Mouse (Mus musculus) testis, postnatal 10 days (tissue): ENCODE results near the gene Gm49380.

ENCODE experiments used
- DNase-seq: peaks from one replicate; pipeline ENCODE4 v3.0.0; 2021; ENCODE audit warnings: low spot score

Gm49380 gene

DNA sequence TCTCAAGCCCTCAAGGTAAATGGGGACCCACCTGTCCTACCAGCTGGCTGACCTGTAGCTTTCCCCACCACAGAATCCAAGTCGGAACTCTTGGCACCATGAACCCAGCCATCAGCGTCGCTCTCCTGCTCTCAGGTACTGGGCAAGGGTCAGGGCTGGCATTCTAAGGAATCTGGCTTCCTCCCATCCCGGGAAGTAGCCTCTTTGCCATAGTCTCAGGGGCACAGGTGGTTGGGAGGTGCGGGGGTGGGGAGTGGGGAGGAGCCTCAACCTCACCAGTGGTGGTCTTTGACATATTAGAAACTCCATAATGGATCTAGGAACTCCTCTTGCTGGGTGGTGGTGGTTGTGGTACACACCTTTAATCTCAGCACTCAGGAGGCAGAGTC is 67.4 kb downstream of the Gm49380 start:
- DNase-seq, result no peak

DNA sequence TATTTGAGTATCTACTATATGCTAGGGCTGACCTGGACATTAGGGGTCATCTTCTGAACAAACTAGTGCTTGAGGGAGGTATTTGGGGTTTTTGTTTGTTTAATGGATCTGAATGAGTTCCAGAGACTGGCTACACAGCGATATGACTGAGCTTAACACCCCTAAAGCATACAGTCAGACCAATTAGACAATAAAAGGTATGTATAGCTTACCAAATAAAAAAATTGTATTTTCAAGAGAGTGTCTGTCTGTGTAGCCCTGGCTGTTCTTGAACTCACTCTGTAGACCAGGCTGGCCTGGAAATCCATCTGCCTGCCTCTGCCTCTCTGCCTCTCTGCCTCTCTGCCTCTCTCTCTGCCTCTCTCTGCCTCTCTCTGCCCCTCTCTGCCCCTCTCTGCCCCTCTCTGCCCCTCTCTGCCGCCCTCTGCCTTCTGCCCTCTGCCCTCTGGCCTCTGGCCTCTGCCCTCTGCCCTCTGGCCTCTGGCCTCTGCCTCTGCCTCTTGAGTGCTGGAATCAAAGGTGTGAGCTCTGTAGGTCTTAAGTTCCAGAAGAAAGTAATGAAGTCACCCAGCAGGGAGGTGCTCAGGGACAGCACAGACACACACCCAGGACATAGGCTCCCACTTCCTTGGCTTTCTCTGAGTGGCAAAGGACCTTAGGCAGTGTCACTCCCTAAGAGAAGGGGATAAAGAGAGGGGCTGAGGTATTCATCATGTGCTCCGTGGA is 68.0 kb downstream of the Gm49380 start:
- no peak for DNase-seq

DNA sequence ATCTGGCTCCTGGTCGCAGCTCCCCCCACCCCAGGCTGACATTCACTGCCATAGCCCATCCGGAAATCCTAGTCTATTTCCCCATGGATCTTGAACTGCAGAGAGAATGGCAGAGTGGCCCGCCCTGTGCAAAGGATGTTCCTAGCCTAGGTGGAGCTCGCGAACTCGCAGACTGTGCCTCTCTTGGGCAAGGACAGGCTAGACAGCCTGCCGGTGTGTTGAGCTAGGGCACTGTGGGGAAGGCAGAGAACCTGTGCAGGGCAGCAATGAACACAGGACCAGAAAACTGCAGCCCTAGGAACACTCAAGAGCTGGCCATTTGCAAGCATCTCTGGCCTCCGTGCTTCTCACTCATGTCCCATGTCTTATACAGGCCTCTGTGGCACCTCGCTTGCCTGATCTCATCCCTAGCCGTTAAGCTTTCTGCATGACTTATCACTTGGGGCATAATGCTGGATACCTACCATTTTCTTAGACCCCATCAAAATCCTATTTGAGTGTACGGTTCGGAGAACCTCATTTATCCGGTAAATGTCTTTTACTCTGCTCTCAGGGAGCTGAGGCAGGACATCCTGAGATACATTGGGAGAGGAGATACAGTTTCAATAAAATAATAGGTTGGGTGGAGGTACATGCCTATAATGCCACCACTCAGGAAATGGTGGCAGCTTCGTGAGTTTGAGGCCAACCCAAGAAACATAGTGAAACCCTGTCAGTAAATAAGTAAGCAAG is 68.7 kb downstream of the Gm49380 start:
- no peak for DNase-seq

DNA sequence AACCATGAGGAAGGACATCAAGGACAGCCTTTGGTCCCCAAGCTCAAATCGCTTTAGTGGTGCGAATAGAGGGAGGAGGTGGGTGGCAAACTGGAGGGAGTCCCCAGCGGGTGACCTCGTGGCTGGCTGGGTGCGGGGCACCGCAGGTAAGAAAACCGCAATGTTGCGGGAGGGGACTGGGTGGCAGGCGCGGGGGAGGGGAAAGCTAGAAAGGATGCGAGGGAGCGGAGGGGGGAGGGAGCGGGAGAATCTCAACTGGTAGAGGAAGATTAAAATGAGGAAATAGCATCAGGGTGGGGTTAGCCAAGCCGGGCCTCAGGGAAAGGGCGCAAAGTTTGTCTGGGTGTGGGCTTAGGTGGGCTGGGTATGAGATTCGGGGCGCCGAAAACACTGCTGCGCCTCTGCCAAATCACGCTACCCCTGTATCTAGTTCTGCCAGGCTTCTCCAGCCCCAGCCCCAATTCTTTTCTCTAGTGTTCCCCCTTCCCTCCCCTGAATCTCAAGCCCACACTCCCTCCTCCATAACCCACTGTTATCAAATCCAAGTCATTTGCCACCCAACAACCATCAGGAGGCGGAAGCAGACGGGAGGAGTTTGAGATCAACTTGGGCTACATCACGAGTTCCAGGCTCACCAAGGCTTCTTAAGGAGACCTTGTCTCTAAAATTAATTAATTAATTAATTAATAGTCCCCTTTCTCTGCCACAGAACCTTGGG is 69.4 kb downstream of the Gm49380 start:
- DNase-seq, result no peak

DNA sequence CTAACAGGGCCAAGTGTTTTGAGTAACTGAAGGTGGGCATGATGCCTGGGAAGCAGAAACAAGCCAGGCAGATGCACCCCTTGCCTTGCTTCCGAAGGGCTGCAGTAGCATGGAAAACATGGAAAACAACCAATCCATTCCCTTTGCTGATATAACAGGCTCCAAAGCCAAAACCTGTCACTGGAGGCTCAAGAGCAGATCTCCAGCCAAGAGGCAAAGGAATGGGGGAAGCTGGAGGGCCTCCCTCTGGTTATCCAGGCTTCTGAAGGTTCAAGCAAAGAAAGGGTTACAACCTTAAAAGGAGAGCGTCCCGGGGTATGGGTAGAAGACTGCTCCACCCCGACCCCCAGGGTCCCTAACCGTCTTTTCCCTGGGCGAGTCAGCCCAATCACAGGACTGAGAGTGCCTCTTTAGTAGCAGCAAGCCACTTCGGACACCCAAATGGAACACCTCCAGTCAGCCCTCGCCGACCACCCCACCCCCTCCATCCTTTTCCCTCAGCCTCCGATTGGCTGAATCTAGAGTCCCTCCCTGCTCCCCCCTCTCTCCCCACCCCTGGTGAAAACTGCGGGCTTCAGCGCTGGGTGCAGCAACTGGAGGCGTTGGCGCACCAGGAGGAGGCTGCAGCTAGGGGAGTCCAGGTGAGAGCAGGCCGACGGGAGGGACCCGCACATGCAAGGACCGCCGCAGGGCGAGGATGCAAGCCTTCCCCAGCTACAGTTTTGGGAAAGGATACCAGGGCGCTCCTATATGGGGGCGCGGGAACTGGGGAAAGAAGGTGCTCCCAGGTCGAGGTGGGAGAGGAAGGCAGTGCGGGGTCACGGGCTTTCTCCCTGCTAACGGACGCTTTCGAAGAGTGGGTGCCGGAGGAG is 70.2 kb downstream of the Gm49380 start, which contains the start of gene Thy1:
Thy1 (plus strand) TSS at position 549 of the 872 bp plus-strand sequence.
- no peak for DNase-seq

DNA sequence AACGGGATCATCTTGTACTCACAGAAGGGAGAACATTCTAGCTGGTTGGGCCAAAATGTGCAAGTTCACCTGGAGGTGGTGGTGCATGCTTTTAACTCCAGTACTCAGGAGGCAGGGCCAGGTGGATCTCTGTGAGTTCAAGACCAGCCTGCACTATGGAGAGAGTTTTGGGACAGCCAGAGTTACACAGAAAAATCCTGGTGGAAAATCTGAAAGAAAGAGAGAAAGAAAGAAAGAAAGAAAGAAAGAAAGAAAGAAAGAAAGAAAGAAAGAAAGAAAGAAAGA is 71.0 kb downstream of the Gm49380 start:
- DNase-seq, result no peak

DNA sequence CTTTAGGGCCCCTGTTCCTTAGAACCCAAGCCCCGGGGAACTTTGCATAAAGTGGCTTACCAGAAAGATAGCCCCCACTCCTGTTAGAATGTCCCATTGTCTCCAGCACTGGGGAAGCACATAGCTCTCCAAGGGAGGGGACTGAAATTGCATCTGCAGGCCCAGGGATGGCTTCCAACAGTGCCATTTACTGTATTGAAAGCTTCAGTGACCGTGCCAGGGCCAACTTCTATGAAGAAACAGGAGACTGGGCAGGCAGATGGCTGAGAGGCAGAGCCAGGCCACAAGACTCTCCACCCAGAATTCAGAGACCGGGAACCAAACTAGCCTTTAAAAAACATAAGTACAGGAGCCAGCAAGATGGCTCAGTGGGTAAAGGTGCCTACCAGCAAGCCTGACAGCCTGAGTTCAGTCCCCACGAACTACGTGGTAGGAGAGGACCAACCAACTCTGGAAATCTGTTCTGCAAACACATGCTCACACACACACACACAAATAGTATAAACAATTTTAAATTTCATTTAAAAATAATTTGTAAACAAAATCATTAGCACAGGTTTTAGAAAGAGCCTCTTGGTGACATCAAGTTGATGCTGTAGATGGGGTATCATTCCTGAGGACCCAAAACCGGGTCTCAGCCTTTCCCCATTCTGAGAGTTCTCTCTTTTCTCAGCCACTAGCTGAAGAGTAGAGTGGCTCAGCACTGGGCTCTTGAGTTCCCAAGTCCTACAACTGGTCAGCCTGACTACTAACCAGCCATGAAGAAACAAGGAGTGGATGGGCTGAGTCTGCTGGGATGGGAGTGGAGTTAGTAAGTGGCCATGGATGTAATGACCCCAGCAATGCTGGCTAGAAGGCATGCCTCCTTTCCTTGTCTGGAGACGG is 71.5 kb downstream of the Gm49380 start:
- no peak for DNase-seq

DNA sequence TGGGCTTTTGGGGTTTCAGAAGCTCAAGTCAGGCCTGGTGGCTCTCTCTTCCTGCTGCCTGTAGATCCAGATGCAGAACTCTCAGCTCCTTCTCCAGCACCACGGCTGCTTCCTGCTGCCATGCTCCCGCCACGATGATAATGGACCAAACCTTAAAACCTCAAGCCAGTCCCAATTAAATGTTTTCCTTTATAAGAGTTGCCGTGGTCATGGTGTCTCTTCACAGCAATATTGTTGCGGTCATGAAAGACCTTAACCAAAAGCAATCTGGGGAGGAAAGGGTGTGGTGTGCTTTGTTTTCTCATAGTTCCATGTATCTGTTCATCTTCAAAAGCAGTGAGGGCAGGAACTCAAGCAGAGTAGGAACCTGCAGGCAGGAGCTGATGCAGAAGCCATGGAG is 76.2 kb downstream of the Gm49380 start:
- no peak for DNase-seq

DNA sequence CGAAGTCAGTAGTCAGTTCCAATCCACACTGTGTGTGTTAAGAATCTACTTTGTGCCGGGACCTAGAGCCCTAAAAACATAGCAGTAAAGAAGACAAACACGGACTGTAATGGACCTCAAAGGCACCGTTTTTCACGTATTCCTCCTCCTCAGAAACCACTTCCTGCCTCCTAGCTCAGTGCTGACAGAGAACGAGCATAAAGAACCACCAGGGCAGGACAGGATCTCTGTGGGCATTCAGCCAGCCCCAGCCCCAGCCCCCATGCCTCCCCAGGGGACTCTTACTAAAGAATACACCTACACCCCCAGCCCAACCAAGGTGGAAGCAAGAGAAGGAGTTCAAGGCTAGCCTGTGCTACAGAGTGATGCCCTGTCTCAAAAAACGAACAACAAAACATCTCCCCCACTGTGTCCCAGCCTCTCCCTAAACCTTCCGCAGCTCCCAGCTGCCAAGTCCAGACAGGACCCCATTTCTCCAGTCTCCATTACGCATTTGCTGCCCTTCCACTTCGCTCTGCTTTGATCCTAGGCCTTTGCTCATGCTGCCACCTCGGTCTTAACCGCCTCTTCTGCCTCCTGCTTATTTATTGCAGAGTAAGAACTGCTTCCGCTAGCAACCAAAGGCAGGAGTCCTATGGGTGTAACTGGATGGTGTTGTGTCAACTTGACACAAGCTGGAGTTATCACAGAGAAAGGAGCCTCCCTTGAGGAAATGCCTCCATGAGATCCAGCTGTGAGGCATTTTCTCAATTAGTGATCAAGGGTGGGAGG is 79.2 kb downstream of the Gm49380 start:
- DNase-seq, result no peak

DNA sequence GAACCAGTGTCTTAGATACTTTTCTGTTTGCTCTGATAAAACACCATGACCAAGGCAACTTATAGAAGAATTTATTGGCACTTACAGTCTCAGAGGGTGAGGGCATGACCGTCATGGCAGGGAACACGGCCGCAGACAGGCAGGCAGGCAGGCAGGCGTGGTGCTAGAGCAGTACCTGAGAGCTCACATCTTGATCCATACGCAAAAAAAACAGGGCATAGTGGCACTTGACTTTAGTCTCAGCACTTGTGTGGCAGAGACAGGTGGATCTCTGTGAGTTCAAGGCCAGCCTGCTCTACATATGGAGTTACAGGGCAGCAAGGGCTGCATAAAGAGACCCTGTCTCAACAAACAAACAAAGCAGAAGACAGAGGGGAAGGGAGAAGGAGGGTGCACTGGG is 80.0 kb downstream of the Gm49380 start:
- no peak for DNase-seq

DNA sequence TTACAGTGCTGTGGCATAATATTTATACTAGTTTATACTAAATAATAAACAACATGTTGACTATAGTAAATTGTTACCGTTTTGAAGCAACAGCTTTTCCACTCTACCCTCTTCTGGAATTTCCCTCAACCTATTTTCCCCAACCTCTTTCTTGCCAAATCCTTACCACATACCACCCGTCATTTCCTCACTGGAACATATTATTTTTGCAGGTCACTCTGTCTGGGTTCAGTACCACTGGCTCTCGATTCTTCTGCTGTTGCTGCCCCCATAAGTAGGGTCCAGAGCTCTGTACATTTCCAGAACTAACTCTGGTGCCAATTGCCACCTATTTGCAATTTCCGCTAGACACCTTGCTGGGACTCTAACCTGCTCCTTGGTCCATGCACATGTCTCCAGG is 81.4 kb downstream of the Gm49380 start:
- no peak for DNase-seq

DNA sequence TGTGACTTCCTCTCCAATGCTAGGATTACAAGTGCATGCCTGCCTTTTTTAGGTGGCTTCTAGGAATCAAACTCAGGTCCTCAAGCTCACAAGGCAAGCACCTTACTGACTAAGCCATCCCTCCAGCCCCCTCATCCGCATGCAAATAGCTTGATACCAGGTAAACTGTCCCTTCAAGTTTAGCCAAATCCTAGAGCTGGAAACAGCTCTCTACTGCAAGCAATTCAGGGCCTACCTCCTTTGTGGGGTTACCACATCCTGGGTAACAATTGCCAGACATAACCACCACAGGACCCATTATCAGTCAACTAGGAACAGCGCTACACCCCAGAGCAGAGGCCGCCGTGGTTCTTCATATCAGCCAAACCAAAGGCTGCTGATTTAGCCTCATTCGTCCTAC is 82.2 kb downstream of the Gm49380 start:
- DNase-seq, result no peak

DNA sequence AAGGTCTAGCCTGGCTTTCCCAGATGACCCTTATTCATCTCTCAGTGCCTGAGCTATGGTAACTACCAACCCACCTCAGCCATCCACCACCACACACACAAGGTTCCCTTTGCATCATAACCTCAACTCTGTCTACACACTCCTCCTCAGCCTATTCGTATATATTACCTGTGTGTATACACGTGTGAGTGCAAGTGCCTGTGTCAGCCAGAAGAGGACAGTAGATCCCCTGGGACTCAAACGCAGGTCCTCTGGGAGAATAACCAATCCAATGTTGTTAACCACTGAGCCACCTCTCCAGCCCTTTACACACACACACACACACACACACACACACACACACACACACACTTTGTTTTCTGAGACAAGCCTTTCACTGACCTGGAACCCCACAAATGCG is 82.7 kb downstream of the Gm49380 start:
- DNase-seq, result no peak

DNA sequence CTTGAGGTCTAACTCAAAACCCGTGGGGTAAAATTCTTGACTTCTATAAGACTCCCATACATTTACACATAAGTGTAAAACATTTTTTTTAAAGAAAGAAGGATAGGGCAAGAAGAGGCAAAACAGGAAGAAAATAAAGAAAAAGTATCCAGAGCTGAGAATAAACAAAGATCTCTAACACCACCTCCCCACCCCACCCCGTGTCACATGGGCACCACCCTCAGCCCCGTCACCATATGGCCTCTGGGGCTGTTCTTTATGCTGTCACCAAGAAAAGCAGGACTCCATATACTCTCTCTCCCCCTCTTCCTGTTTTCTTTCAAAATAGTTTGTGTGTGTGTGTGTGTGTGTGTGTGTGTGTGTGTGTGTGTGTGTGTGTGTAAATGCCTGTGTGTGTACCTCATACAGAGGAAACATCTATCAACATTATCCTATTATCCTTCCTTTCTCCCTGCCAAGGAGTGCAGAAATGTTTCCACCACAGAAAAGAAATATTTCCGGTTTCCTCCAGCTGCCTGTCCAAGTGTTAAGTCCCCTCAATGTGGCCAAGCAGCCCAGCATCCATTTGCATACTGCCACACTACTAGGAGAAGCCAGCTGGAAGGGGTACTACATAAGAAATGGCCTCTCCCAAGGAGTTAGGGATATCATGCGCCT is 83.6 kb downstream of the Gm49380 start:
- no peak for DNase-seq

DNA sequence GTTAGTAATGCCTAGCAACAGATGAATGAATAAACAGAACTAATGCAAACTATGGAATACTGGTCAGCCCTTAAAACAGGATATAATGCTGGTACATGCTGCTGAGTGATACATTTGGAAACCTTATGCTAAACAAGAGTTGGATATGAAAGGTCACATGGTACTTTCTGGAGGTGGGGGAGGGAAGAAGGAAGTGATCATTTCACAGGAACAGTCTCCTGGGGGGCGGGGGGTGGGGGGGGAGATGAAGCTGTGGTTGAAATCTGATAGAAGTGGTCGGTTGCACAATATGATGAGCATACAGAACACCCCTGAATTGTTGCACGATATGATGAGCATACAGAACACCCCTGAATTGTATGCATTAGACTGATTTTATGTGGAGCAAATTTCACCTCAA is 89.2 kb downstream of the Gm49380 start:
- DNase-seq, result no peak

DNA sequence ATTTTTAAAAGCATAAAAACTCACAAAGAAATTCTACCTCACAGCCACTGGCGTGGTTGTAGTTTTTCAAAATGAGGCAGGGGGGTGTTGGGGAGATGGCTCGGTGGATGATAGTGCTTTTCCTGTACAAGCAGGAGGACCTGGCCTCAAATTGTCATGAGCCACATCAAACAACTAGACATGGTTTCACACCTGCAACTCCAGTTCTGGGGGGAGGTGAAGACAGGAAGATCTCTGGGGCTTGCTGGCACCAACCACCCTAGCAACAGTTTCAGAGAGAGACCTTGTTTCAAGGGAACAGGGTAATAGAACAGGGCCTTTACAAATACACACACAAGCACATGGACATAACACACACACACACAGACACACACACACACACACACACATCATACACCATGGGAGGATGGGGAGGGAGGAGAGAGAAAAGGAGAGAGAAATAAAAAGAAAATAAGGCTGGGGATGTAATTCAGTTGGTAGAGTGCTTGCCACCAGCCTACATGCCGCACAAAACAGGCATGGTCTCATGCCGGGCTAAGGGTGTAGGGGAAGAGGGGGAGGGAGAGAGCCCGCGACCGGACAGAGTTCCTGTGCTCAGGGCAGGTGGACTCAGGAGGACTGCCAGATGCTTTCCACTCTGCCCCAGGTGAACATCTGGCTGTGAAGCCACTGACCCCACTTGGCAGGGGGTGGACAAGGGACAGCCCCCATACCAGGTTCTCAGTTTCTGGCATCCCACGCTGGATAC is 91.0 kb downstream of the Gm49380 start:
- no peak for DNase-seq

DNA sequence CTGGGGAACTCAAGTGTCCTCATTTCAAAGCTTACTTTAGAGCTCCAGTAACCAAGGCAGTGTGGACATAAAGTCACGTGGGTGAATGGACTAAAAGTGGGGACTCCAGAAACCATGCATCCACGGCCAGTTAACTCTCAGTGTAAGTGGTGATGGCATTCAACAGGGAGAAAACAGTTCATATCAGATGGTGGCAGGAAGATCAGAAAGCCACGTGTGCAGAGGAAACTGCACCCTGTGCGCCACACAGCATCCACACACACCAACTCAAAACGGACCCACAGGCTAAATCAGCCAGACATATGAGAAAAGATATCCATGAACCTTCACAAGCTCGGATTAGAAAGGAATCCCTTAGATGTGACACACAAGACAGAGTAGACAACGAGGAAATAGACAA is 93.3 kb downstream of the Gm49380 start:
- no peak for DNase-seq

DNA sequence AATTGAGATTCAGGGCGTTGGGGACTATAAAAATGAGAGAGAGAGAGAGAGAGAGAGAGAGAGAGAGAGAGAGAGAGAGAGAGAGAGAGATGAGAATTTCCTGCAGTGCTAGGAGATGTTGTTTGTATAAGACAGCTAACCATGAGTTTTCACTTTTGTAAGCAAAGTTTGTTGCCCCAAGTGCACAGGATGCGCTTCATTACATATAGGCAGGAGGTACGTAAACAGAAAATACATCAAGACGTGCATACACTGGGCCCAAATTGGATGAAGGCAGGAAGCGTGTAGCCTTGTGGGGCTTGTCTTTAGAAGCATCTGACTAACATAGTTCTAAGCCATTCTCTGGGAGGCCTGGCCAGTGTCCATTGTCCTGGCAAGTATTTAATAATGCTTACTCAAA is 95.5 kb downstream of the Gm49380 start:
- DNase-seq, result no peak
